Mouse (Mus musculus) spleen, adult 12 weeks (tissue): ENCODE data around the gene Atrnl1.

ENCODE experiments used
- DNase-seq: peaks from one replicate; pipeline ENCODE4 v3.0.0; 2022; ENCODE audit warnings: low spot score

Atrnl1 gene

GRCm38 (mm10) chr19:57610476-57611261 lies at the start of gene Atrnl1:
Gene Atrnl1, plus strand, starts transcription at chr19:57611034.
- DNase-seq, result peak; percentile 65

DNA sequence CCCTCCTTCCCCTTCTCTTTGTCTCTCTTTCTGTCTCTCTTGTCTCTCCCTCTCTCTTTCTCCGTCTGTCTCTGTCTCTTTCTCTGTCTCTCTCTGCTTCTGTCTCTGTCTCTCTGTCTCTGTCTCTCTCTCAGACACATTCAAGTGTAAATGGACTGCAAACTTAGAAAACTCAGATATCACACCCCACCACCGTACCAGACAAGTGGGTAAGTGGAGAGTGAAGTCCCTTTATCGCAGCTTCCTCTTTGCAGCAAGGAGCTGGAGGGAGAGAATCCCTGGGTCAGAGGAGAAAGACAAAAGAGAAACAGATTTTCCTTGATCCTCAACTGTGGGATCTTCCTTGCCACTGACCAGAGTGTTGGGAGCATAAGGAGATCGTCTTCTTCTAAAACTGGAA lies 49.3 kb upstream of the Atrnl1 start:
- no peak for DNase-seq

DNA sequence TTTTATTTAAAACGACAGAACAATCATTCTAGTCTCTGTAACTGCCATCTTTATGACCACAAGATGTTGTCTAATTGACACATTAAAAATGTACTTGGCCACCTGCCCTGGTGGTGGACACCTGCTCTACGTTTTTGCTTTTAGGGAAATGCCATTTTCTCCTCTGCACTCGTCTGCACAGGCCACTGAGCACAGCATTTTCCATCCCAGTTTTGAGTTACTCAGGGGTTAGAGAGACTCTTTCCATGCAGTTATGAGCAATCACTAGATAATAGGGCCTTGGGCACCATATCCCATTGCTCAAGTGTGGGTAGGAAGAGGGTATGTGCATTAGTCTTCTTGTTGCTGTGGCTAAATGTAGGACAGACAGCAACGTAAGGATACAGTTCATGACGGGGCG lies 41.8 kb upstream of the Atrnl1 start:
- no peak for DNase-seq

DNA sequence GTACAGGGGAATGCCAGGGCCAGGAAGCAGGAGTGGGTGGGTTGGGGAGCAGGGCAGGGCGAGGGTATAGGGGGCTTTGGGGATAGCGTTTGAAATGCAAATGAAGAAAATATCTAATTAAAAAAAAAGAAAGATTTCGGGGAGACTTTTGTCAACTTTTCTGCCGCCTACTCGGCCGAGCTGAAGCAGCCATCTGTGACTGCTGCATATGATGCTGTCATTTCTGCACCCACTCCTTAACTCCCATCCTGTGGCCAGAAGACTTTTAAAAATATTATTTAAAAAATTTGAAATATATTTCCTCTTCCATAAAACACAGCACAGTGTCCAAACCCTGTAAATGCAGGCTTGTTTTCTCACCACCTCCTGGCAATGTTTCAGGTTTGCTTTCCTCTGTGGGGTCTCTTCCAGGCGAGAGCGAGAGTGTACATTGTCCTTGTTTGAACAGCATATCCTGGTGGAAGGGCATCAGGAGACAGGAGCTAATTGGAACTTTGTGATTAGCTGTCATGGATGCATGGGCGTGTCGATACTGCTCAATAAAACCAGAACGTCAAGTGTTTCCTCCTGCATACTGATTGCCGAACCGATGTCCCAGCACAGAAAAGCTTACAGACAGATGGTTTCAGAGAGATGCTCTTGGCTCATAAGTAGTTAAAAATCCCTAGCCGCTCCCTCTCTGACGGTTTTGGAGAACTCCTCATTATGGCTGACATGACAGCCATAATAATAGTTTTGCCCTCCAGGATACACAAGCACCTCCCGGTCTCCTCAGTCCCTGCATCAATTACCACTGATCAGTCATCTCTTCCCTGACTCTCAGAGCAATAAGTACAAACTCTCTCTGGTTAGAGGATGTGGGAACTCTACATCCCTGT lies 38.2 kb upstream of the Atrnl1 start:
- DNase-seq, result no peak

- DNase-seq, result no peak
Measured at GRCm38 (mm10) chr19:57573470-57573869, 37.4 kb upstream of the Atrnl1 start.

GRCm38 (mm10) chr19:57575027-57575426 lies 35.8 kb upstream of the Atrnl1 start:
- no peak for DNase-seq

DNA sequence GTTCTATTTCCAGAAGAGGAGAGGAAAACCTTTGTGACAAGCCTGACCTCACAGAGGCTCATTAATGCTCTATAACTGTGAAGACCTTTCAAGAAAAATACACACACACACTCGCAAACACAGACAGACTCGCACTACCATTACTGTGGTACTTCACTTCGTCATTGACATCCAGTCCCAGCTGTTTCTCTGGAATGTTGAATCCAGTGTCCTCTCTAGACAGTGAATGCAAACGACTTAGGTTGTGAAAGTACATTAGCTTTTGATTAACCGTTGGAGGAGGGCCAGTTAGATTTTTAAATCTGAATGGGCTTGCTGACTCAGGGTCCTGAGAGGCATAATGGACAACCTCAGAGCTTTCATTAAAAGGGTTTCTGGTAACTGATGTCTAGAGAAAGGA lies 34.0 kb upstream of the Atrnl1 start:
- DNase-seq, result no peak

- no peak for DNase-seq
Measured at GRCm38 (mm10) chr19:57577256-57577655, 33.6 kb upstream of the Atrnl1 start.

DNA sequence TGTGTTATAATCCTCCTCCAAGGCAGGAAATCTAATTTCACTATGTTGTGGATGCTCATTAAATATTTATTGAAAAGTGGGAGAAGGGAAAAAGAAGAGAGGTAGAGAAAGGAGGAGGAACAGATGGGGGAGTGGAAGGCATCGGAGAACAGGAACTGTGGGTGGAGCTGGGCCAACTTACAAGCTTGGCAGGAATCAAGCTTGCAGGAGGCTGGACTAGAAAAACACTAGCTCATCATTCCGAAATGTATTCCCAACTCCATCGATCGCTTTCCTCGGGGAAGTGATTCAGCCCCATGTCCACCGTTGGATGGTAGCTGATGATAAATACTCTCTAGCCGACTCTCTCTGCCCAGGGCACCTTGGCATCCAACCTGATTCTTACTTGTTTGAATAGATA lies 29.9 kb upstream of the Atrnl1 start:
- no peak for DNase-seq

DNA sequence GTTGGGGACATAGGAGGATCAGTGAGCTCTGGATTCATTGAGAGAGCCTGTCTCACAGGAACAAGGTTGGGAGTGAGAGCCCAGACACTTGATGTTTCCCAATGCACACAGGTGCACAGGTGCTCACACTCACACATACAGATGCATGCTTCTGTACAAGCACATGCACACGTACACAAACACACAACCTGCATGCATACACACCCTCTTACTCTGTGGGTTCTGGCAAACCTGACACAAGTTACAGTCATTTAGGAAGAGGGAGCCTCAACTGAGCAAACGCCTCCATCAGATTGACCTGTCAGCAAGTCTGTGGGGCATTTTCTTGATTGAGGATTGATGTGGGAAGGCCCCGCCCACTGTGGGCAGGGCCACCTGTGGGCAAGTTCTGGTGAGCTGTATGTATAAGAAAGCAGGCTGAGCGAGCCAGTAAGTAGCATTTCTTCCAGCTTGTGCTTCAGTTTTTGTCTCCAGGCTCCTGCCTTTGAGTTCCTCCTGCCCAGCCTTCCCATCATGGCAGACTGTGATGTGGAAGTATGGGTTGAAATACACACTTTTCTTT lies 25.5 kb upstream of the Atrnl1 start:
- DNase-seq, result no peak

DNA sequence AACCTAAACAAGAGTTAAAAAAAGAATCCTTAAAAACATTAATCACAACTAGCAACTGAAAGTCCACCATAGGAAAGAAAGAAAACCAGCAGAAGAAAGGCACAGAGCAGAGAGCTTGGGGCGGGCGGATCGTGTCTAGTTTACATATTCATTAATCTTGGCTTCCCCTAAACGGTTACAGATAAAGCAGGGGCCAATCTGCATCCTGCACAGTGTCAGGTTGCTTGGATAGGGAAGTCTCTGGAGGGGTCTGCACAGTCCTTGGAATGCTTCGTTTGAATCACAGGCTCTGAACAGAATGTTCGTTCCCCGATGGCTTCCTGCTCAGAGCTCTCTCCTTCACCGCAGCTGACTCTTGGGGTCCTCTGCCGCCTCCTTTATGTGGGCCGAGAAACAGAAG lies 24.7 kb upstream of the Atrnl1 start:
- no peak for DNase-seq

DNA sequence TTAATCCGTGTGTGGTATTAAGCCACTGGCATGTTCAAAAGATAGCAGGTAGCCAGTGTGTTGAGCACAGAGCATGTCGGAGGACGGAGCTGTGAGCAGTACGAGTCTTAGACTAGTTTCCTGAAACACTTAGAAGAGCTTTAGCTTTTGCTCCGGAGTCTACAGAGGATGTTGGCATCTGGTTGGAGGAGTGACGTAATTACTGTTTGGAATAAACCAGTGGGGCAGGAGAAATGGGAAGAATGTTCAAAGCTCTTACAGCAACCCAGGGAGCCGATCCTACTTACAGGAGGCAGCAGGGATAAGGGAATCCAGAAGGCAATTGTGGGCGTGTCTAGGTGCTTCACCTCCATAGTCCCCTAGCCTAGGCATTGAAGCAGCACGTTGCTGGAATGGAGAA lies 21.3 kb upstream of the Atrnl1 start:
- DNase-seq, result no peak

- DNase-seq, result no peak
Measured at GRCm38 (mm10) chr19:57590895-57591294, 19.9 kb upstream of the Atrnl1 start.

GRCm38 (mm10) chr19:57591631-57592030 lies 19.2 kb upstream of the Atrnl1 start:
- no peak for DNase-seq

- no peak for DNase-seq
Measured at GRCm38 (mm10) chr19:57592355-57592754, 18.5 kb upstream of the Atrnl1 start.

GRCm38 (mm10) chr19:57599126-57599525 lies 11.7 kb upstream of the Atrnl1 start:
- no peak for DNase-seq

DNA sequence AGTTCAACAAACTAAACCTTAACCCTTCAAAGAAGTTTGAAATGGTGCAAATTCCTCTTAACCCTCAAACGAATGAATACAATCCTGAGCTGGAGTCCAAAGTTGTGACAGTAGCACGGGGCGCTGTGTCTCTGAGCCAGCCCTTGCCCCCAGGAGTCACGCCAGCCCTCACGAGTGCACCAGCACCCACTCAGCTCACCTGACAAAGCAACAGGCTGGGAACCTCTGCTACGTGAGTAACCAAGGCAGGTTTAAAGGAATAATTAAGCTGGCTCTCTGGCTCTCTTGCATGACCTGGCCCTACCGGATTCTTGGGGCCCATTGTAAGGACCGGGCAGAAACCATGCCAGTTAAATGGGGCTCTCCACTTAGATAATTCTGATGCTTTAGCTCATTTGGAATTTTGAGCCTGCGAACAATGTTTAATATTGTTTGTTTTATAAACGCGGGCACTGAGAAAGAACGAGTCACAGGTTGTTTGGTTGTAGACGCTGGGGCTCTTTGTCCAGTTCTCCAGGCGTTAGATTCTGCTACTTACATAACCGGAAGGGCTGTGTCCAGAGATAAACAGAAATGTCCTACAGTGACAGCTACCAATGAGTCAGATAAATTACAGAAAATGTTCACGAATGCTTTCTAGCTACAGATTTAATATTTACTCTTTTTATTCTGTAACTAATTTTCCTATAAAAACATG lies 10.5 kb upstream of the Atrnl1 start:
- no peak for DNase-seq

DNA sequence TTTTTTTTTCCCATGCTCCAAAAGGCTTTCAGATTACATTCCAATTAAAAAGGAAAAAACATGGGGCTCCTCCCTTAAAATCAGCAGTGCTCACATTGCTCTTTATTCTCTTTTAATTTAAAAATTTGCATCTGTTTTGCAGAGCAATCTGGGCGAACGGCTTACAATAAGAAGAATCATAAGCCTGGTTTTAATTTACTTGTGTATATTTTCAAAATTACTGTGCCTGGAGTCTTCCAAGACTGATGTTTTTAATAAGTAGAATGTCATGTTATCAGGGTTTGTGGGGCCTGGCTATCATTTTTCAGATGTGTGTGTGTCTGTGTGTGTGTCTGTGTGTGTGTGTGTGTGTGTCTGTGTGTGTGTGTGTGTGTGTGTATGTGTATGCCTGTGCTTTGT lies 9.9 kb upstream of the Atrnl1 start:
- DNase-seq, result no peak

- no peak for DNase-seq
Measured at GRCm38 (mm10) chr19:57603593-57603992, 7.2 kb upstream of the Atrnl1 start.

GRCm38 (mm10) chr19:57605941-57606340 lies 4.9 kb upstream of the Atrnl1 start:
- no peak for DNase-seq

DNA sequence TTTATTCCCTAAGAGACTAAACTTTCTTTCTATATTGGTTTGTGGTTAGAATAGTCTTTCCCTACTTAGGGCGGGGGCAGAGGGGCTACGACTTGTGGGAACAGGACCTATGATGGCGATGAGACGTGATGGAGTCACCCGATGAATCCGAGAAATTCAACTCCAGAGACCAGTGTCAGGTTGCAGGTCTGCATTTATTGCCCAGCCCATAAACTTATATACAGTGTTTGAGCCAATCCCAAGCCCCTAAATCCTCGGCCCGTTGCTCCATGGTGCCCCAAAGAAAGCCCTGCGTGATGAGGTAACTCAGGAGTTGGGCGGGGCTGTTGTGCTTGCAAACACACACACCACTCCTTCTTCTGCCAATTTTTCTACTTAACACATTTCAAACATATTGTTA lies 4.5 kb upstream of the Atrnl1 start:
- no peak for DNase-seq

- DNase-seq, result no peak
Measured at GRCm38 (mm10) chr19:57609361-57610057, 1.3 kb upstream of the Atrnl1 start.
